Mouse (Mus musculus) telencephalon, adult 2 months (tissue): ENCODE results near the gene Cdca4.

Experiments
- DNase-seq: peaks from one replicate; pipeline ENCODE4 v3.0.0-alpha.2; 2011; ENCODE audit warnings: low read depth, low spot score

The Cdca4 gene

GRCm38 (mm10) chr12:112829244-112829864, at the start of gene Cdca4:
Cdca4 (minus strand) TSS chr12:112829423.
- DNase-seq = peak; percentile 93

GRCm38 (mm10) chr12:112877607-112878020, 48.4 kb upstream of the Cdca4 start:
- DNase-seq = no peak

- DNase-seq = no peak
Measured at GRCm38 (mm10) chr12:112877073-112877576, 47.9 kb upstream of the Cdca4 start.

- DNase-seq = no peak
Measured at GRCm38 (mm10) chr12:112876332-112877072, 47.3 kb upstream of the Cdca4 start.

- no peak for DNase-seq
Measured at GRCm38 (mm10) chr12:112875225-112876013, 46.2 kb upstream of the Cdca4 start.

GRCm38 (mm10) chr12:112874199-112874598, 45.0 kb upstream of the Cdca4 start:
- DNase-seq = no peak

GRCm38 (mm10) chr12:112873452-112874190, 44.4 kb upstream of the Cdca4 start:
- no peak for DNase-seq

GRCm38 (mm10) chr12:112872991-112873390, 43.8 kb upstream of the Cdca4 start:
- no peak for DNase-seq

GRCm38 (mm10) chr12:112871272-112871671, 42.0 kb upstream of the Cdca4 start:
- DNase-seq = no peak

- DNase-seq = no peak
Measured at GRCm38 (mm10) chr12:112870775-112871174, 41.6 kb upstream of the Cdca4 start.

GRCm38 (mm10) chr12:112869783-112870204, 40.6 kb upstream of the Cdca4 start:
- no peak for DNase-seq

GRCm38 (mm10) chr12:112868178-112869087, 39.2 kb upstream of the Cdca4 start, which contains the start of gene Gpr132:
Gpr132 (minus strand) TSS chr12:112868228.
- no peak for DNase-seq

- DNase-seq = no peak
Measured at GRCm38 (mm10) chr12:112867106-112867674, 38.0 kb upstream of the Cdca4 start.

GRCm38 (mm10) chr12:112866467-112867080, 37.4 kb upstream of the Cdca4 start:
- no peak for DNase-seq

- DNase-seq = no peak
Measured at GRCm38 (mm10) chr12:112864804-112865203, 35.6 kb upstream of the Cdca4 start.

- no peak for DNase-seq
Measured at GRCm38 (mm10) chr12:112861911-112862321, 32.7 kb upstream of the Cdca4 start.

GRCm38 (mm10) chr12:112860765-112861164, 31.5 kb upstream of the Cdca4 start:
- DNase-seq = no peak

- no peak for DNase-seq
Measured at GRCm38 (mm10) chr12:112859930-112860329, 30.7 kb upstream of the Cdca4 start.

GRCm38 (mm10) chr12:112858581-112859336, 29.5 kb upstream of the Cdca4 start:
- DNase-seq = no peak
